In the genomic region with DNA sequence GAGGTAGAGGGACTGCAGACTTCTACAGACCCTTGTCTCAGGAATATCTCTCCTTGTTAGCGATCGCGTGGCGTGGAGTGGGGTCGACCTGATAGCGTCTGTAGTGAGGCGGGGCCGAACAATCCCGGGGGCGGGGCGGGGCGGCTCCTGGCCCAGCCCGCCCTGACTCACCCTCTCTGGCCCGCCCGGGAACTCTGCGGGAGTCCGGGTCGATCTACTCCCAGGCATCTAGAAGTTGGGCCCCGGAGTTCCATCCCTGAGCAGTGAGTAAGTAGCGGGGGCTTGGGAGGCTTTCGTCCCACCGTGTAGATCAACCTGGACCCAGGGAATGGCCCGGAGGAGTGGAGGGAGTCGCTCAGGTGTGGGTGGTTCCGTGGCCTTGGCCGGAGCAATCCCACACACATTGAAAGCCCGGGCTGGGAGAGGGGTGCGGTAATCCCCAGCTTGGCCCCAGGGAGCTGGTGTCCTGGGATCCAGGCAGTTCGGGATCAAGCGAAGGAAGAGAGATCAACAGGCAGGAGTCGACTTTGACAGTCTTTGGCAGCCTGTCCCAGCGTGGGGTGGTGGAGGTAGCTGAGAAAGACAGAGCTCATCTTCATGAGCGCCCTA, we compare ENCODE assay signal across 8 mouse cellular contexts. TPM values are rescaled to one million over a fixed set of nuclear protein-coding genes. Genes with fewer than 3 reads are reported as not detected.
DNase-seq lines count a peak whose midpoint lies in the region; ATAC-seq and TF ChIP-seq lines count a peak whose summit lies in the region.

A gene (plus strand): TSS at position 89 of the 609 bp plus-strand sequence.

- 4% methylated on average over 33 of the region's 33 CpGs for WGBS in heart, embryonic 11.5 days (ENCODE audit: insufficient replicate concordance)
- 9% methylated on average over 33 of the region's 33 CpGs for WGBS in heart, adult 2 months
- 4% methylated on average over 33 of the region's 33 CpGs for WGBS in hindbrain, embryonic 11.5 days
- WGBS in lung, adult 2 months = 9% methylated on average over 33 of the region's 33 CpGs

- ATAC-seq in heart, embryonic 11.5 days (replicated peaks; ENCODE audit: insufficient number of reproducible peaks, low FRiP score, low TSS enrichment) = peak; percentile 63
- ATAC-seq in hindbrain, embryonic 11.5 days (ENCODE audit: low FRiP score) = peak; percentile 63
- ATAC-seq in CD4-positive, CD25-positive, alpha-beta regulatory T cell, adult 4 months = no peak

- TF ChIP-seq CTCF in heart, adult 2 months (IDR thresholded peaks at IDR 0.05) = no peak
- no peak for TF ChIP-seq CTCF in lung, adult 2 months (IDR thresholded peaks at IDR 0.05; ENCODE audit: insufficient read depth, low read length)

- no peaks in the 10 kb centered on the region for H3K4me1 ChIP-seq in heart, embryonic 11.5 days (ENCODE audit: control insufficient read depth, insufficient read depth, low read length)
- no peaks in the 10 kb centered on the region for H3K4me1 ChIP-seq in heart, adult 2 months (ENCODE audit: control insufficient read depth, insufficient read depth, low read length)
- no peaks in the 10 kb centered on the region; the same call in 1 of the 2 replicates for H3K4me1 ChIP-seq in hindbrain, embryonic 11.5 days (replicated peaks; ENCODE audit: control insufficient read depth, insufficient read depth, low read length)
- no peaks in the 10 kb centered on the region for H3K4me1 ChIP-seq in lung, adult 2 months (ENCODE audit: control insufficient read depth, insufficient read depth, low read length)

- DNase-seq in heart, adult 2 months = no peak
- peak; percentile 62 to 76 for DNase-seq in adrenal gland, adult 18-20 months (ENCODE audit: low spot score in 2 of 2)
- DNase-seq in hindbrain, embryonic 11.5 days (ENCODE audit: low spot score) = no peak
- DNase-seq in lung, adult 2 months = peak; percentile 48
- peak; percentile 65 for DNase-seq in testis, postnatal 10 days (ENCODE audit: low spot score)
- DNase-seq in layer of hippocampus, adult 8-10 months (ENCODE audit: low spot score in 2 of 2) = no peak

- TF ChIP-seq EP300 in heart, adult 2 months (IDR thresholded peaks at IDR 0.05; ENCODE audit: insufficient read depth, low read depth, low read length) = no peak

- H3K27me3 ChIP-seq in heart, embryonic 11.5 days (ENCODE audit: control insufficient read depth, insufficient read depth, low read length) = peaks cover 31% of the 10 kb centered on the region
- H3K27me3 ChIP-seq in heart, adult 2 months (ENCODE audit: control insufficient read depth, insufficient read depth, low read length) = peaks cover 1% of the 10 kb centered on the region; the same call in 1 of the 2 replicates
- peaks cover 10% of the 10 kb centered on the region for H3K27me3 ChIP-seq in hindbrain, embryonic 11.5 days (ENCODE audit: control insufficient read depth, insufficient read depth, low read length)

- H3K36me3 ChIP-seq in heart, embryonic 11.5 days (ENCODE audit: control insufficient read depth, insufficient read depth, low read length) = no peaks in the 10 kb centered on the region
- no peaks in the 10 kb centered on the region for H3K36me3 ChIP-seq in heart, adult 2 months (ENCODE audit: control insufficient read depth, insufficient read depth, low read length)
- no peaks in the 10 kb centered on the region for H3K36me3 ChIP-seq in hindbrain, embryonic 11.5 days (ENCODE audit: control insufficient read depth, insufficient read depth, low read length)

- intact Hi-C loops in heart, adult 2 months (cut with DNase I) = no loop called here

- peak within 1 kb of the TSS; percentile 59 for H3K4me2 ChIP-seq in heart, embryonic 11.5 days
- peak within 1 kb of the TSS; percentile 20; the same call in 1 of the 2 replicates for H3K4me2 ChIP-seq in hindbrain, embryonic 11.5 days (replicated peaks; ENCODE audit: low read depth, low read length)

- H3K9ac ChIP-seq in heart, embryonic 11.5 days (ENCODE audit: low read depth, low read length) = no peak within 1 kb of the TSS
- H3K9ac ChIP-seq in heart, adult 2 months (ENCODE audit: low read depth, low read length) = no peak within 1 kb of the TSS
- no peak within 1 kb of the TSS for H3K9ac ChIP-seq in hindbrain, embryonic 11.5 days (ENCODE audit: low read depth, low read length)

- H3K79me2 ChIP-seq in heart, adult 2 months (replicated peaks; ENCODE audit: control insufficient read depth, insufficient read depth, low read length) = no peaks in the 10 kb centered on the region

- no peak for TF ChIP-seq POLR2A in heart, adult 2 months (IDR thresholded peaks at IDR 0.05; ENCODE audit: insufficient read depth, low read depth, low read length)
- no peak for TF ChIP-seq POLR2A in lung, adult 2 months (IDR thresholded peaks at IDR 0.05; ENCODE audit: borderline replicate concordance, extremely low read depth, low read depth, low read length)

- H3K9me3 ChIP-seq in heart, embryonic 11.5 days (replicated peaks; ENCODE audit: control insufficient read depth, low read length) = no peaks in the 10 kb centered on the region
- no peaks in the 10 kb centered on the region for H3K9me3 ChIP-seq in hindbrain, embryonic 11.5 days (ENCODE audit: control insufficient read depth, low read length)

- H3K27ac ChIP-seq in heart, embryonic 11.5 days (ENCODE audit: low read depth, low read length) = no peak within 1 kb of the TSS
- H3K27ac ChIP-seq in heart, adult 2 months = no peak within 1 kb of the TSS
- H3K27ac ChIP-seq in hindbrain, embryonic 11.5 days (ENCODE audit: low read depth, low read length) = no peak within 1 kb of the TSS

- H3K4me3 ChIP-seq in heart, embryonic 11.5 days (ENCODE audit: low read depth, low read length) = peak within 1 kb of the TSS; percentile 21
- H3K4me3 ChIP-seq in heart, adult 2 months = no peak within 1 kb of the TSS
- H3K4me3 ChIP-seq in hindbrain, embryonic 11.5 days (ENCODE audit: low read depth, low read length) = no peak within 1 kb of the TSS
- H3K4me3 ChIP-seq in lung, adult 2 months (replicated peaks; ENCODE audit: extremely low read depth, low read depth, low read length) = peak within 1 kb of the TSS; percentile 63

RNA-seq across cellular contexts. Expression of the gene that starts here (rescaled TPM):
- polyA plus RNA-seq in heart, embryonic 11.5 days (2014; fragmentation: Nextera tagmentation; extraction: Ambion mirVana) = 0.06 TPM in 1 of 2 replicates, not detected in the other
- under 1 TPM; 0.37 to 0.52 TPM for total RNA-seq in heart, adult 2 months (2021)
- polyA plus RNA-seq in heart, adult 2 months (2012; rRNA removed) = 0.09 and 0.29 TPM in 2 replicates
- total RNA-seq in adrenal gland, adult 18-20 months (2021) = 10 to 100 TPM; 20.8 to 31.1 TPM
- polyA plus RNA-seq in hindbrain, embryonic 11.5 days (2014; fragmentation: Nextera tagmentation; extraction: Ambion mirVana) = 0.06 TPM in 1 of 2 replicates, not detected in the other
- 4.4 and 4.6 TPM in 2 replicates for polyA plus RNA-seq in lung, adult 2 months (2012; rRNA removed)
- polyA plus RNA-seq in CD4-positive, CD25-positive, alpha-beta regulatory T cell, adult 4 months (2017; shearing (Covaris generic)) = under 1 TPM in 1 of 2 experiments, not detected in 1; 0.34 TPM
- total RNA-seq in layer of hippocampus, adult 8-10 months (2022) = under 1 TPM in 2 of 4 experiments, not detected in 2; 0.11 to 0.16 TPM

Comparison
In these comparisons a context has a peak if more than half of its experiments do, and no peak if none do; other contexts are left out.
1. RNA of the gene that starts here (total RNA-seq): 20.8 to 31.1 TPM in adrenal gland, adult 18-20 months; 0.37 to 0.52 TPM in heart, adult 2 months and 0.11 to 0.16 TPM in layer of hippocampus, adult 8-10 months; every median in the first group is over 10 times any median in the second.
2. Peak in ATAC-seq, H3K4me3 ChIP-seq and H3K4me2 ChIP-seq in heart, embryonic 11.5 days; RNA of the gene not detected or under 1 TPM.
3. Peak in ATAC-seq and H3K4me2 ChIP-seq in hindbrain, embryonic 11.5 days; RNA of the gene not detected or under 1 TPM.
4. DNase-seq: peak in adrenal gland, adult 18-20 months (2 of 2), lung, adult 2 months (single experiment) and testis, postnatal 10 days (single experiment); none in heart, adult 2 months (0 of 2), hindbrain, embryonic 11.5 days (single experiment) and layer of hippocampus, adult 8-10 months (0 of 2).